Mouse (Mus musculus) olfactory bulb, adult 2 months (tissue): Measurements from ENCODE around the gene Sh3bp5. TPM values are rescaled to one million over a fixed set of nuclear protein-coding genes. Genes with fewer than 3 reads are reported as not detected.

Source experiments
- H3K27ac ChIP-seq: fragments of 200-500 bp; 2 replicates; pipeline ENCODE4 v1.5.1; 2012; ENCODE audit warnings: low read depth, low read length; ENCODE audit not compliant: insufficient read depth
- H3K4me1 ChIP-seq: fragments of 200-500 bp; 2 replicates; pipeline ENCODE4 v1.6.1; 2012; ENCODE audit warnings: low read length; ENCODE audit not compliant: control insufficient read depth, insufficient read depth
- H3K4me3 ChIP-seq: fragments of 200-500 bp; 2 replicates; pipeline ENCODE4 v1.5.1; 2012; ENCODE audit warnings: mild to moderate bottlenecking, low read depth, low read length, moderate library complexity; ENCODE audit not compliant: insufficient read depth
- CTCF ChIP-seq: fragments of 200-500 bp; IDR thresholded peaks from 2 replicates; pipeline ENCODE4 v1.5.1; 2012; ENCODE audit warnings: low read depth, mild to moderate bottlenecking, low read length, moderate library complexity; ENCODE audit not compliant: insufficient read depth
- POLR2A ChIP-seq: fragments of 200-500 bp; IDR thresholded peaks from 2 replicates; pipeline ENCODE4 v1.6.1; 2012; ENCODE audit warnings: mild to moderate bottlenecking, low read depth, low read length, moderate library complexity; ENCODE audit not compliant: insufficient read depth
- WGBS: fragments of 180-500 bp; shearing (Covaris S2); methylation state at CpG from one replicate; pipeline ENCODE4 v1.1.7; 2018; 5-methylcytosine and 5-hydroxymethylcytosine counted together
- polyA plus RNA-seq: library from polyadenylated mRNA; stranded (reverse); fragments of >200 nt; gene quantifications from 2 replicates; pipeline ENCODE4 v1.2.4, GENCODE M21; 2012; ENCODE audit warnings: low replicate concordance; ENCODE audit not compliant: missing spikeins, insufficient read depth, insufficient read length

Gene Sh3bp5
- polyA plus RNA-seq, 1 experiment, result not detected

- Histone ChIP-seq H3K4me3 (no peak overlapping the region), H3K27ac (no peak overlapping the region), H3K4me1 (peaks cover 33% of the 10 kb centered on the region)
- TF ChIP-seq CTCF (no peak), POLR2A (no peak)
- WGBS, result 63% methylated on average over 13 of the region's 13 CpGs
Observed at GRCm38 (mm10) chr14:31384366-31385323, 51.2 kb downstream of the Sh3bp5 start.

GRCm38 (mm10) chr14:31383470-31384050, 52.3 kb downstream of the Sh3bp5 start:
- H3K4me1 ChIP-seq, result peaks cover 33% of the 10 kb centered on the region
- TF ChIP-seq POLR2A (no peak), CTCF (no peak)
- H3K4me3 ChIP-seq, result no peak overlapping the region
- no peak overlapping the region for H3K27ac ChIP-seq
- 69% methylated on average over 11 of the region's 11 CpGs for WGBS

GRCm38 (mm10) chr14:31382276-31382675, 53.6 kb downstream of the Sh3bp5 start:
- H3K27ac ChIP-seq, result no peak overlapping the region
- TF ChIP-seq POLR2A, result no peak
- no peak for TF ChIP-seq CTCF
- peaks cover 23% of the 10 kb centered on the region for H3K4me1 ChIP-seq
- H3K4me3 ChIP-seq, result no peak overlapping the region
- 81% methylated on average over 8 of the region's 8 CpGs for WGBS

- Histone ChIP-seq H3K4me3 (no peak overlapping the region), H3K4me1 (no peaks in the 10 kb centered on the region), H3K27ac (no peak overlapping the region)
- 91% methylated on average over 3 of the region's 3 CpGs for WGBS
- TF ChIP-seq CTCF (no peak), POLR2A (no peak)
Observed at GRCm38 (mm10) chr14:31376331-31376730, 59.5 kb downstream of the Sh3bp5 start.

GRCm38 (mm10) chr14:31374390-31374789, 61.5 kb downstream of the Sh3bp5 start:
- no peak for TF ChIP-seq POLR2A
- TF ChIP-seq CTCF, result no peak
- Histone ChIP-seq H3K4me1 (no peaks in the 10 kb centered on the region), H3K27ac (no peak overlapping the region), H3K4me3 (no peak overlapping the region)
- 93% methylated on average over 6 of the region's 6 CpGs for WGBS

GRCm38 (mm10) chr14:31369377-31369776, 66.5 kb downstream of the Sh3bp5 start:
- 30% methylated on average over 3 of the region's 3 CpGs for WGBS
- Histone ChIP-seq H3K4me3 (no peak overlapping the region), H3K27ac (no peak overlapping the region), H3K4me1 (no peaks in the 10 kb centered on the region)
- TF ChIP-seq POLR2A, result no peak

- Histone ChIP-seq H3K4me1 (no peaks in the 10 kb centered on the region), H3K4me3 (no peak overlapping the region), H3K27ac (no peak overlapping the region)
- no peak for TF ChIP-seq POLR2A
- TF ChIP-seq CTCF, result no peak
- 72% methylated on average over 7 of the region's 7 CpGs for WGBS
Observed at GRCm38 (mm10) chr14:31367951-31368350, 67.9 kb downstream of the Sh3bp5 start.

- Histone ChIP-seq H3K4me1 (no peaks in the 10 kb centered on the region), H3K27ac (no peak overlapping the region), H3K4me3 (no peak overlapping the region)
- TF ChIP-seq POLR2A (no peak), CTCF (no peak)
Observed at GRCm38 (mm10) chr14:31365350-31365749, 70.5 kb downstream of the Sh3bp5 start.

- no peak overlapping the region for H3K27ac ChIP-seq
- WGBS, result 96% methylated on average over 4 of the region's 4 CpGs
- TF ChIP-seq POLR2A (no peak), CTCF (no peak)
- H3K4me3 ChIP-seq, result no peak overlapping the region
- H3K4me1 ChIP-seq, result no peaks in the 10 kb centered on the region
Observed at GRCm38 (mm10) chr14:31364589-31364988, 71.3 kb downstream of the Sh3bp5 start.

GRCm38 (mm10) chr14:31362236-31362635, 73.6 kb downstream of the Sh3bp5 start:
- Histone ChIP-seq H3K4me3 (no peak overlapping the region), H3K27ac (no peak overlapping the region), H3K4me1 (no peaks in the 10 kb centered on the region)
- no peak for TF ChIP-seq CTCF
- no peak for TF ChIP-seq POLR2A
- 90% methylated on average over 2 of the region's 2 CpGs for WGBS
